Mouse (Mus musculus) lung, adult 2 months (tissue): ENCODE measurements around the gene Reep1.
"Not testable (repeated sequence)": the region's sequence is repeated elsewhere in the genome, so short reads cannot be mapped to it uniquely, and the experiment has no call there.

Experiments used
- CTCF ChIP-seq: fragments of 200-500 bp; IDR thresholded peaks from 2 replicates; pipeline ENCODE4 v1.5.1; 2011; ENCODE audit warnings: mild to moderate bottlenecking, low read length, control low read depth; ENCODE audit not compliant: insufficient read depth
- POLR2A ChIP-seq: fragments of 200-500 bp; IDR thresholded peaks from 2 replicates; pipeline ENCODE4 v1.6.1; 2011; ENCODE audit warnings: low read depth, mild to moderate bottlenecking, control low read depth, low read length, borderline replicate concordance; ENCODE audit errors: extremely low read depth

DNA sequence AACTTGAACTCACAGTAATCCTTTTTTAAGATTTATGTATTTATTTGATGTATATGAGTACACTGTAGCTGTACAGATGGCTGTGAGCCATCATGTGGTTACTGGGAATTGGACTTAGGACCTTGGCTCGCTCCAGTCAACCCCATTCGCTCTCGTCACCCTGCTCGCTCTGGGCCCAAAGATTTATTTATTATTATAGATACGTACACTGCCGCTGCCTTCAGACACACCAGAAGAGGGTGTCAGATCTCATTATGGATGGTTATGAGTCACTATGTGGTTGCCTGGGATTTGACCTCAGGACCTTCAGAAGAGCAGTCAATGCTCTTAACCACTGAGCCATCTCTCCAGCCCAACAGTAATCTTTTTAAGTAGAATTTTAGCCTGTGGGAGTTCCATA lies 139.5 kb downstream of the Reep1 start:
- not testable (repeated sequence) for TF ChIP-seq POLR2A, CTCF
